Mouse (Mus musculus) E14TG2a.4 (cell line): ENCODE measurements around the gene Irx5.

Source experiments
- CTCF ChIP-seq: conservative IDR thresholded peaks from 2 replicates; pipeline ENCODE4 v1.5.1; 2014; ENCODE audit warnings: low read length
- POU5F1 ChIP-seq: IDR thresholded peaks from 2 replicates; pipeline ENCODE4 v1.6.1; 2014; ENCODE audit warnings: low read length, borderline replicate concordance

DNA sequence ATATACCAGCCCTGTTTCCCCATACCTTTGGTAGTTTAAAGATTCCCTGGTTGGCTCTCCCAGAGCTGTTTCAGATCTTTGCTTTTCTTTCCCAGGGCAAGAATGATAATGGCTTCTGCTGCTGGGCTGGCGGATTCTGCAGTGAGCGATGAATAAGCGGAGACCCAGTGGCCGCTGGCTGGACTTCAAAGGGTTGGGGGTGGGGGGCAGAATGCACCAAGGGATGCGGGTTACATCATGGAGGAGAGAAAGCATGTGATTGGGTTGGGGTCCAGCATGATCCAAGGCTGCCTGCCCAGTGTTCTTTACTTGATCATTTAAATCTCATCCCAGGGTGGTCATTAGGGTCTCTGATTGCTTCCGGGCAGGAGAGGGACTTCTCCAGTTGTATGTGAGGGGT lies 56.2 kb downstream of the Irx5 start:
- TF ChIP-seq CTCF (no peak), POU5F1 (no peak)
